Mouse (Mus musculus): Measurements from ENCODE around the gene Pax1.

Gene Pax1

DNA sequence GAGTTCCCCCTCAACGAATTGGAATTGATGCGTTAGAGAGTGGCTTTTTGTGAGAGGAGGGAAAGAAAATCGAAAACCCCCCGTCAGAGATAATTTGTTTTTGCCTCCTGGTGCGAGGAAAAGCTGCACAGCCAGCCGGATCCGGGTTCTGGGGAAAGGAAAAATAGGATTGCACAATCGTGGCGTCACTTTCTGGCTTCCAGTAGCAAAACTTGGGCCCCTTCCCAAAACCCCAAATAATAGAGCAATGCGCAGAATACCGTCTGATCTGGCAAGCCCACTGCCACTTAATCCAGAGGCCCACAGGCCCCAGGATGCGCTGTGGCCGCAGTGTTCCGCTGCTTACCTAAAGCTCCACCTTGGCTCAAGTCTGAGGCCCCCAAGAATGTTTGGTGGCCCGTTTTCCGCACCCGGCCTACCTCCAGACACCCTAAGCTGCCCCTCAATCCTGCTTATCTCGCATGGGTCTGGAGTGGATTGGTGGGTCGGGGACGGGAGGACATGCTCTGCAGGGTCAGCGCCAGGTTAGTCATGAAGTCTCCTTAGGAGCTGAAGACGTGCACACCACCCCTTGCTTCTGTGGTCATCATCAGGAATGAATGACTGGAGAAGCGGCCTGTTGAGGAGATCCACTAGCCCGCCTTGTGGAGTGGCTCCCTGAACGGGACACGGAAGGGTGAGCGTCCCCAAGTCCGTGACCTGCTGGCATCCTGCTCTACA lies 11.4 kb downstream of the Pax1 start:
- in situ Hi-C loops (cut with MboI), result no loop called here

DNA sequence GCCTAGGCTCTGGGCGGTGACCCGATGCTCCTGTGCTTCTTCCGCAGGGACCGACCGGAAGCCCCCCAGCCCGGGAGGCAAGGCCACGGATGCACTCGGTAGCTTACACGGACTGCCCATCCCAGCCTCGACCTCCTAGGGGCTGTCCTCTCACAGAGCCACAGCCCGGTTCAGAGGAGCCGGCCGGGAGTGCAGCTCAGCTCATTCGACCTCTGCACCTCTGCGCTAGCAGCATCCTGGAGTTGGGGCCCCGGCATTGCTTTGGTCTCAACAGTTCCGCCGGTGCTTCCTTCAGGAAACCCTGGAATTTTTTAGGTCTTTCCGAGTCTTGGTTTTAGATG lies 11.9 kb downstream of the Pax1 start:
- in situ Hi-C loops (cut with MboI), result no loop called here

DNA sequence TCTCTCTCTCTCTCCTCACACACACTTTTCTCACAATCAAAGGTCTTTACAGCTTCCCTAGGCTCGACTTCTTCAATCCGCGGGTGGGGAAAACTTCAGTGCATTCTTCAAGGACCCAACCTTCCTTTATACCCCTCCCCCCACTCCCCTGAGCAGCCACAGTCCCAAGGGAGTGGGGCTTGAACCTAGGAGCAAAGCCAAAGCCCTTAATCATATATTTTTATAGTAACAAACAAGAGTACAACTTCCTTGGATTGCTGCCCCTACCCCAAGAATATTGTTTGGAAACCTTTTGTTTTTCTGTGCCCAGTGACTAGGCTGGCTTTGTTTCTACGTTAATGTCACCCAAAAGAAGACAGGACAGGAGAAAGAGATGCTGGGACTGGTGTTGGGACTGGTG lies 12.5 kb downstream of the Pax1 start:
- in situ Hi-C loops (cut with MboI), result no loop called here

DNA sequence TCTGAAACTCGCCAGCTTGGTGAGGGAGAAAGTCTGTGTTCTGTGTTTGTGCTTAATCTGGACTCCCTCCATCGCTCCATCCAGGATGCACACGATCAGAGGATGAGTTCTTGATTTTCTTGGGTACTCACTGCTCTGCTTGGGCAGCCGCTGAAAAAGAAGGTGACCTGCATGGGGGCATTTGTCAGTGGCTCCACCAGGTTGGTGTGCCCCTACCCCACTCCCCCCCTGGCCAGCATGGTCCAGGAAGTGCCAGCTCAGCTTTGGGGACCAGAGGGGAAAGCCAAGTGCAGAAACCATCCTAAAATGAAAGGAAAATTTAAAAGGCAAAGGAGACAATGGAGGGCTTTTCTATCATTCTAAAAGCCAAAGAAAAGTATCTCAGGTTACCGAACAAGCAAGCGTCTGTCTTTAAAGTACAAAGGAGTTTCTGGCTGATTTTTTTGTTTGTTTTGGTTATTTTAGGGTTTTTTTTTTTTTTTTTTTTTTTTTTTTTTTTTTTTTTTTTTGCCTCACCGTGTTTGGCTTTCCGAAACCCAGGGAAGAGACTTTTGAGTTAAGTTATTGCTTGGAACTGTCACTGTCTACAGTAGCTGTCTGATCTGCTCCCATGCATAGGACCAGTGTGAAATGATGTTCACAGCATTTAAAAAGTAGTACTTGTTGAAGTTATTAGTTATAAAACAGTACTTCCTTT lies 13.4 kb downstream of the Pax1 start:
- in situ Hi-C loops (cut with MboI), result no loop called here

DNA sequence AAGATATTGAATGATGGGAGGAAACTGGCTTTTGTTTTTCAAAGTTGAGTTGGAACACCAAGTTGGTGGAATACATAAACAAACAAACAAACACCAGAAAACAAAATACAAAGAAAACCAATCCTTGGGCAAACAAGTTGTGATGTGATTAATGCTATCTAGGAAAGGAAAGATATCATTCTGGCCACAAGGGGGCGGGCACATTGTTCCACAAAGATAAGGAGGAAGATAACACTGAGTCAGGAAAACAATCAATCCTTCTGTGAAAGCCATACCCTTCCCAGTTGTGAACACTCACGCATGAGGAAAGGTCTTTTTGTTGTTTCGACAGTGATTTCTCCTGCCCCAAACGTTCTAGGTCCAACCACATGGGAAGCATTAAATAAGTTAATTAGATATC lies 17.2 kb downstream of the Pax1 start:
- in situ Hi-C loops (cut with MboI), result no loop called here

DNA sequence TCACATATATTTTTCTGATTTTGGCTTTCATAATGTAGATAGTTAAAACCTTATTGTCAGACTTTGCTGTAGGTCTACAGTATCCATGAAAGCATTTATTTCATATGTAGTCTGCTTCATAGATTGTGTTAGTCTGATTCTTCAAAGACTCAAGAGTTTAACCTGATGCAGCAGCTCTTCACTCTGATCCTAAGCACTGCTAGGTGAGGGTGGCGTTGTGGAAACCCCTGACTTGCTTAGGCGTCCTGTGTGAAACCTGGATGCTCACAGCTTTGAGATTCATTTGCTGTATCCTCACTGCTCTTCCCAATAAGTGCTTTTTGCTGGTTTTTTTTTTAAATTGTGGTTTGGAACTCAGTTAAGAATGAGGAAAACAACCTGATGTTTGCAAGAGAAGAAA lies 21.6 kb downstream of the Pax1 start:
- in situ Hi-C loops (cut with MboI), result no loop called here

DNA sequence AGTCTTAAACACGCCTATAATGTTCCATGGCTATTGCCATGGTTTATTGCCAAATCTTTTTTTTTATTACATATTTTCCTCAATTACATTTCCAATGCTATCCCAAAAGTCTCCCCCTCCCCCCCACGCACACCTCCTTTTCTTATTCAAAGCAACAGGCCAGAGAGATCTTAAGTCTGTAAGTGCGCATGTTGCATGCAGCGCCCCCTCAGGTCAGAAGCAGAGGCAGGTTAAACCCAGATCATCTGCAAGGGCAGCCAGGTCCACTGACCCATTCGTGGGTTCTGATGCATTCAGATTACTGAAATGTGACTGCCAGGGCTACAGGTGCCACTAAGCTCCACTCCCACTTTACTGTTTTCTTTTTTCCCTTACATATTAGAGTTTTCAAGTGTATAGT lies 25.2 kb downstream of the Pax1 start:
- in situ Hi-C loops (cut with MboI), result no loop called here

DNA sequence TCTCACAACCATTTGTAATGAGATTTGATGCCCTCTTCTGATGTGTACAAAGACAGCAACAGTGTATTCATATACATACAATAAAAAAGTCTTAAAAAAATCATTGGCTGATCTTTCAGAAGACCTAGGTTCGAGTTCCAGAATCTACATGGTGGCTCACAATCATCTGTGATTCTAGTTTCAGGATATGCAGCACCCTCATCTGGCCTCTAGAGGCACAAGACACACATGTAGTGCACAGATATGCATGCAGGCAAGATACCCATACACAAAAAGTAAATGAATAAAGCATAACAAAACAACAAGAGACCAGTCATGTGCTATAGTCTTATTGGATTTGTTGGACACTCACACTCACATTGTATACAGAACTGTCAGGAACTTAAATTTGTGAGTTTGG lies 47.6 kb downstream of the Pax1 start:
- in situ Hi-C loops (cut with MboI), result no loop called here

DNA sequence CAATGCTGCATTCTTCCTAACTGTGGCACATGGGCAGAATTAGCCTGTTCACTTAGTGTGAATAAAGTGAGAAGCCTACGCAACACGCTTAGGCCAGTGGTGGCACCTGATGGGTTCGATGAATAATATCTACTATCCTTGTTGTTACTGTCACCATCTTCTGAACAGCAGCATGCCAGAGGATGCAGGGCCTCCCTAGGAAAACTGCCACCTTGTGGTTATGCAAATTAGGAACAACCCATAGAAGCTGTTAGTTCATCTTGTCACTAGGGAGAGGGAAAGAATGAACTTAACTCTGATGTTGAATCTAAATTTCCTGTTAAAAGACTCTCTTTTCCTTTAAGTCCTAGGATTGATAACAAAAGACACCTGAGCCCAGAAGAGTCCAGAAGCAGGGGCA lies 53.3 kb downstream of the Pax1 start:
- in situ Hi-C loops (cut with MboI), result no loop called here

DNA sequence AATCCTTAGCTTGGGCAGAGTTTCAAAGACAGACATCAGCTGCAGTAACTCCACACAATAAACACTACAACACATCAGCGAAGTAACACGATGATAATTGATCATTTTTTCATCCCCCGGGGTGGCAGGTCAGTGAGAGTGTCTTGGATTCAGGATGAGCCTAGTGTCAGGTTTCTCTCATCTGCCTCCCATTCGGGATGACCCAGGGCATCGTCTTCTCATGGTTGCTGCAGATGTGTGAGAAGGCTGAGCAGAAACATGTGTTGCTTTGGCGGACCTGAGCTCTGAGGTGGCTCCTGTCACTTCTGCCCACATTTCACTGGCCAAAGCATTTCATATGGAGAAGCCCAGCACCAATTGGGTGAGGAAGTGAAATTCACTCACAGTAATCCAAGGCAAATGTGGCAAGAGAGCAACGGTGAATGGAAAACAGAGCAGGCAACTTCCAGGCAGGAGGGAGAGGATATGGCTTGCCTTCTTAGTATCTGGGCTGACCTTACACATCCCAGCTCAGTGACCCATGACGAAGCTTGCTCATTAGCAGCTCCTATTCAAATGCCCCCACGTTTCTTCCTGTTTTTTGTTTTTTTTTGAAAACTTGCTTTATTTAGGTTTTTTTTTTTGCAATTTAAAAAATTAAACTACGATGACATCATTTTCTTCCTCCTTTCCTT lies 63.0 kb downstream of the Pax1 start:
- in situ Hi-C loops (cut with MboI), result no loop called here

DNA sequence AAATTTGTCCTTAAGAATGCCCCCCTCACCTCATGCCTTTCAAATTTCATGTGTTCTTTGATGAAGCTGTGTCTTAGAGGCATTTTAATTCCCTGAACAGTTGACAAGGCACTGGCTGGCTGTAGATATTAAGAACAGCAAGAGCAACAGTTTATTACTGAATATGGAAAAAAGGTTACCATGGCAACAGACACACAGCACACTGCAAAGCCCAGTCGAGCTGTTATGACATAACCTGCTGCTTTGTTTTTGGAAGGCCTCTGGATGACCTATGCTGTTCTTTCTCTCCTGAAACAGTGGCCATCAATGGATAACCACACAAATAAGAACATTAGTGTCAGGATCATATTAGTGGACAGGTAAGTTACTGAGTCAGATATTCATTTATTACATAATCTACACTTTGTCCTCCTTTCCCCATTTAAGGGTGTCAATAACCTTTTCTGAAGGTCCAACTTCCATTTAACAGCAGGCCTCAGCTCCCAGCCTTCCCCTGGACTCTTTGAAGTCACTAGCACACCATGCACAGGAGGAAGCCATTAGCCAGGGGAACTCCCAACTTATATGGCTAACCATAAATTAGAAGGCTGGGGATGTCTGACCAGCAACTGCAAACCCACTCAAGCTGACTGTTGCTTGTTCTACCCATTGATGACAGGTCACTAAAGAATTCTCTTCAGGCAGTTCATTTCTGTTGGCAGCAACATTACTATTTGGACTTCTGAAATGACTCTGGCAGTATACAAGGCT lies 68.1 kb downstream of the Pax1 start:
- in situ Hi-C loops (cut with MboI), result no loop called here

DNA sequence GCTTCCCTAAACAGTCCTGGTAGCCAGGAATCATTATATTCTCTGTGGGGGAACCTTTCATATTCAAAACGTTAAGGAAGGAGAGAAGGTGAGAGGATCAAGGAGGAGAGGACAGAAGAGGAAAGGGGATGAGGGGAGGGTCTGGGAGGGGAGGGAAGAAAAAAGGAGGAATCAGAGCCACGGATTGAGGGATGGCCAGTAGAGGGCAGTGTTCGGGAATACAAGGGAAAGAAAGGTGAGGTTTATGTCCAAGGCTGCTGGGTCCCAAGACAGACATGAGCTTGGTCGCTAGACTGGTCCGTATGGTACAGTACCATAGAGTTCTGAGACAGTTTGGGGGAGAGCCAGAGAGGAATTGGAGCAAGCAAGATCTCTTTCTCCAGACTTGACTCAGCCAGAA lies 71.4 kb downstream of the Pax1 start:
- in situ Hi-C loops (cut with MboI), result no loop called here

Data from mature B cell (primary cell).